Mouse (Mus musculus): ENCODE measurements around the gene Galnt2.

Galnt2 gene

DNA sequence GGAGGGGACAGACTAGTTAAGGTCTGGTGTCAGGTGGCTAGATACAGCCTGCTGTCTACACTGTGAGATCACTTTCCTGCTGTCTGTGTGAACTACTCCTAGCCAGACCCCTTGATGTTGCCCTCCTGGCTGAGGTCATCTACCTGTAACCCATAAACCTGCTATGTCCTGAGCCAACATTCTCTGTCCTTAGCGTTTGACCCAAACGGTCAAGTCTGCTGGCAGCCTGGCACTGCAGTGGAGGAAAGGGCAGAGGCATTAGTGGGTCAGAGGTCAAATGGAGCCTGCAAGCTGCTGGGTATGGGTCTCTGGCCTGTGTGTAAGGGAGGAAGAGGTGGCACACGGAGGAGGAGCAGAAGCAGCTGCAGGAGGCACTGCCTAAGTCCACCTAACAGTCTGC lies 41.6 kb downstream of the Galnt2 start:
- no peak for DNase-seq (ENCODE audit: low read depth)

GRCm38 (mm10) chr8:124273606-124274218 lies 42.5 kb downstream of the Galnt2 start:
- no peak for DNase-seq (ENCODE audit: low read depth)

DNA sequence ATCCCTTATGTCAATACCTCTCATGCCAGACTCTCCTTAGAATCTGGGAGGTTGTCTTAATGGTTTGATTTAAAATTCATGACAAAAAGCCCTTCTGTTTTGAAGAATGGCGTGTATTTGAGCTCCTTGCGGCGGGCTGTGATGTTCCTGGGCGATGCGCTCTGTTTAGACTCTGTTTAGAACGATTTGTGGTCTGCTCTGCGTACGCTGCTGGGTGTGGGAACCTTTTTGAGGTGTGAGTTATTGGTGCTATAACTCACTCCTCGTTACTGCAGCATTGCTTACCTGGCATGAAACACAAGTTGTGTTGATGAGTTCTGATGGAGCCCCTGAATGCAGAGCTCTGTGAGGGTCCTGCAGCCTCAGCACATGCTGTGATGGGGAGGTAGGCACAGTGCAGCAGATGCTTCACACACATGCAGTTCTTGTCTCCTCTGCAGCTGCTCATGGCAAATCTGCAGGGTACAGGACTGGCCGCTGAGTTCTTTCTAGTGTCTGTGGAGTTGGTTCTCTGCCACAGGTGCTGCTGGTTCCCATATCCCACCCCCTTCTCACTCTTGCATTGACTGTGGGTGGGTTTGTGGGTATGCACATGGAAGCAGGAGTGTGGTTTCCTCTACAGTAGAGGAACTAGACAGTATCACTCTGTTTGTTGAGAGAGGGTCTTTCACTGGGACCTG lies 43.4 kb downstream of the Galnt2 start:
- DNase-seq (ENCODE audit: low read depth), result no peak

DNA sequence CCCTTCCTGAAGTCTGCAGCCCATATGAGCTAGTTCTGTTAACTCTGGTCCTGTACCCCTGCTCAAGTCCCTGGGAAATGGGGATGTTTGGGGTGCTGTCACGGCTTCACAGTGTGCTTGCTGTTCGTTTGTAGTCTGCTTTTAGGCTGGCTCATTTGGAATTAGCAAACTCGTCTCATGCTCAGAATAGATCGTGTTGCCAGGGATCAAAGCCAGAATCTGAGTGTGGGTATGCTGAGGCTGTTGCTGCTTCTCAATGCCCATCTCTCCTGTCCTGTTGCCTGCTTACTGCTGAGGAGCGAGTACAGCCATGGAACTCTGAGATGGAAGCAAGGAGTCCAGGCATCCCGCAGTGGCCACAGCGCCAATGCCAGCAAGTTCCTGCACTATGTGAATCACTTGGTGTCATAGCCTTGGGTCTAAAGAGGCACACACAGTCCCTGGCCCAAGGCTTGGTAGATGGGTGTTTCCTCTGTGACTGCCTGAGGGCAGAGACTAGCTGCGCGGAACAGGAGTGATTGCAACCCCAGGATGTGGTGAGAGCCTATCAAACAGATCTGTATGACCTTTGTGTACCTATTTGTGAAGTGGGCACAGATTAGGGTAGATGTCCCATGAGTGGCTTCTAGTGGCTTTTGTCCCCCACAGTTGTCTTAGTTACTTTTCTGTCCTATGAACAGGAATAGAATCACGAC lies 44.3 kb downstream of the Galnt2 start:
- no peak for DNase-seq (ENCODE audit: low read depth)

- peak; percentile 90 for DNase-seq (ENCODE audit: low read depth)
Observed at GRCm38 (mm10) chr8:124277951-124278910, 47.0 kb downstream of the Galnt2 start.

DNA sequence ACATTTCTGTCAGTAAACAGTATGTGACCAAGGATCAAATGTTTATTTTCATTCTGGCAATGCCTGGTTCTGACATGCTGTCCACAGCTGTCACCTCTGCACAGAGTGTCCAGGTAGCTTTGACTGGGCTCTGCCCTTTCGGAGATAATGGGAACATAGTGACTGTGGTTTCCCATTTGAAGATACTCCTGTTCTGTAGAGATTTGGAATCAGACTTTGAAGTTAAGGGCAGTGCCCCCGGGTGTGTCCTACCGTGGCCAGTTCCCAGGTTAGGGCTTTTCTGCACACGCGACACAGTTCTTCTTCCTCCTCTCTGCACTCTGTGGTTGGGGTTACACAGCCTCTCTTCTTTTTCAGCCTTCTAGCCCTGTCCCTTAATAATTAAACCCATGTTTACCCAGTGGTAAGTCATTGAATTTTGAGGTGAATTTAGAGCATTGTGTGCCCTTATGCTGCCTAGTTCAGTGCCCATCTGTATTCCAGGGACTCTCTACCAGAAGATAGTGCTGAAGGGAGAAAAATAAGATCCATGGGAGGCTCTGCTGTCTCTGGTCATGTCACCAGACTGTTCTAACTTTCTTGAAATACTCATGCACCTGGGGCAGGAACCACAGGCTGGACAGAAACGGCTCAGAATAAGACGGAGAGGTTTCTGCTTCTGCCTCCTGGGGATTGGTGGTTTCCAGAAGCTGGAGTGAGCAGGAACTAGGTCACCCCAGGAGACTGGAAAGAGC lies 47.9 kb downstream of the Galnt2 start:
- DNase-seq (ENCODE audit: low read depth), result no peak

GRCm38 (mm10) chr8:124279690-124279985 lies 48.4 kb downstream of the Galnt2 start:
- no peak for DNase-seq (ENCODE audit: low read depth)

GRCm38 (mm10) chr8:124281700-124282541 lies 50.7 kb downstream of the Galnt2 start:
- no peak for DNase-seq (ENCODE audit: low read depth)

- DNase-seq (ENCODE audit: low read depth), result peak; percentile 61
Observed at GRCm38 (mm10) chr8:124282878-124283630, 51.9 kb downstream of the Galnt2 start.

DNA sequence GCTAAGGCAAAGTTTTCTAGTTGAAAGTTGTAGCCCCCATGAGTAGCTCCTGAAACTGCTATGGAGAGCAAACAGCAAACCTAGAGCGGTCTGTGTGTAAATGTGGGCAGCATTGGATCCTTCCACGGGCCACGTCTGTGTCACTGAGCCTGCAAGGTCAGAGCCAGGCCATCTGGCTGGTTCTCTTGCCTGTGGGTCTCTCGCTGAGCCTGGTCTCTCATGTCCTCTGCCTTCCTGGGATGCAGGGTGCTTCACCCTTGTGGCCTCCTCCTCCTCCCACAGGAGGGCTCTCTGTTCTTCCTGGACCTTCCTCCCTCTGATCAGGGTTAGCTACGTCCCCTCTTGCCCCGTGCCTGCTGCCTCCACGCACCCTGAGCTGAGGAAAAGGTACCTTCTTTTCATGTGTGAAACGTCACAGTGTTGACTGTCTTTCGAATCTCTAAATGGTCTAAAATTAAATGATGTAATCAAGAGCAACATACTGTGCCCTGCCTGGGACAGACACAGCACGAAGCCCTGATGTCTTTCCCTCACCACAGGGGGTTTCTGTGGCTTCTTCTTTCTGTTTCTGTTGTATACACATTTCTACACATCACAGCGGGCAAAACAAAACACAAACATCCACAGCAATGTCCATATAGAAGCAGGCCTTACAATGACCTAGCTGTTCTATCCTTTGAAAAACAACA lies 52.6 kb downstream of the Galnt2 start:
- no peak for DNase-seq (ENCODE audit: low read depth)

DNA sequence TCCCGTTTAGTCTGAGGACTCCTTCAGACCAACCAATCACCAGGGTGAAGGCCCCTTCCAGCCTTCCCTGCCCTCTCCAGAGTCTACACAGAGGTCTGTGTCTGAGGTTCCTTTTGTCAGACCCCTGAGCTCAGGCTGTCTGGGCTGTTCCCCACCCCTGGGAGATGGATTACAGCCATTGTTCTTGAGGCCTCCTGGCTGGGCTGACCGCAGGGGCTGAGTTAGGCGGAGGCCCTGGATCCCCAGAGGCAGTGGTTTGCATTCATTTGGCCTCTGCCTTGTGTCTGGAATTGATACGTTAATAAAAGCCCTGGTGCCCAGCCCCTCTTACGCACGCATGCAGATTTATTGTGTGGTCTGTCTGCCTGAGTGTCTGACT lies 53.1 kb downstream of the Galnt2 start:
- DNase-seq (ENCODE audit: low read depth), result peak; percentile 85

DNA sequence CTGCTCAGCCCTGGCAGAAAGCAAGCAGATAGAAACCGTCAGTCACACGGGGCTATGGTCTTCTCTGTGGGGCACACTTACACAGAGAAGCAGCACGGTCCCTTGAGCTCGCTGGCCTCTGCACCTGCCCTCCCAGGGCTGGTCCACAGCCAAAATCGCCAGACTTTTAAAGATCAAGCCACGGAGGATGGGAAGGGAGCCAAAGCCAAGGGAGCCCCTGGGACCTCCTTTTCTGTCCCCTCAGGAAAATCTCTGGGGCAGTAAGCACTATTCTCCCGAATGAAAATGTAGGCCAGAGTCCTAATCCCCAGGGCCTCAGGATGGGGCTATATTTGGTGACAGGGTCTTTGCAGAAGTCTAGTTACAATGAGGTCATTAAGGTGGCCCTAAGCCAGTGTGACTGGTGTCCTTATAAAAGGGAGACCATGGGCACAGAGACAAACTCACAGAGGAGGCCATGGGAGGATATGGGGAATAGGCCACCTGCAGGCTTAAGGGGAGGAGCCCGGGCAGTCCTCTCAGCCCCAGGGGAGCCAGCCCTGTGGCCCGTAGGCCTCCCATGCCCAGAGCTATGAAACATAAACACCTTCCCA lies 53.9 kb downstream of the Galnt2 start:
- peak; percentile 41 for DNase-seq (ENCODE audit: low read depth)

- DNase-seq (ENCODE audit: low read depth), result no peak
Observed at GRCm38 (mm10) chr8:124286461-124287124, 55.4 kb downstream of the Galnt2 start.

DNA sequence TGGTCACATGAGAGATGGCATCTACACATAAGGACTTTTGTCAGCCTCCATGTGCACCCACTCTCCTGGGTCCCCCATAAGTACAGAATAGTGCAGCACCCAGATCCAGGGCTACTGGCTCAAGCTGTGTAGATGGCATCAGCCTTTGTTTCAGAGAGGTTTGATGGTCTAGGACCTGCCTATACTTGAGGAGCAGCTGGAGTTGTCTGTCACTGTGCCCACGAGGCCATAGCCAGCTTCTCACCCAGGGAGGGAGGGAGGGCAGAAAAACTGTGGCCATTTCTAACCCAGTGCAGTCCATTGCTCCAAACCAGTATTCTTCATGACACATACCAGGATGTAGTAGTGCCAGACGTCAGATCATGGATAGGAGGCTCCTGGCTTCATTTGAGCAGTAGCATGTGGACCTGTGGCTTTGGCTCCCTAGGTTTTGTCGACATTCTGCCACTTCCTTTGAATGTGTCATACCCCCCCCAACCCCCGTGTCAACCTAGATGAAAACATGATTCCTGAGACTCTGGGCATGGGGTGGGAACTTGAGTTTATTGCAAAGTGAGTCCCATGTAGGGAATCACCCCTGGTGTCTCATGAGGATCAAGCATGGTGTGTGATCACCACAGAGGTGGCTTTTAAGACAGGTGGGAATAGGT lies 57.1 kb downstream of the Galnt2 start:
- no peak for DNase-seq (ENCODE audit: low read depth)

DNA sequence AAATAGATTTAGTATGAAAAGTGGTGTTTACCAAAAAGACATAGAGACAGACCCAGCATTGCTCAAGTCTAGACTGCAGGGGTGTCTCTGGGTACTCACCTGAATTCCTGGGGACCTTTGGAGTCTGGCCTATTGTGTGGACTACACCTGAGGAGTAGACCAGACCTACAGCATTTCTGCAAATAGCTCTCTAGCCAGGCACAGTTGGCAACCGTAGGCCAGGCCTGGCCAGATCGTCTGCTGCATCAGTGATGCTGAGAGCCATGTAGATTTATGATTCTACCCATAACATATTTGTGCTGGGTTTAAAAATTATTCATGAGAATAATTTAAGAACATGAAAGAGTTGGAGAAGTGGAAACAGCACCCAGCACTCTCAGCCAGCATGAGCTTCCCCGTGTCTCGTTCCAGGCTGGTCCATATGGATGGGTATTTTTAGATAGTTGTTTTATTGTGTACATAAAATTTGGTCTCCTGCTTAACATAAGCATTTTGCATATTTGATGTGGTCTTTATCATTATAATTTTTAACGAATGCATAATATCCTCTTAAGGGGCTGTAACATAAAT lies 58.4 kb downstream of the Galnt2 start:
- DNase-seq (ENCODE audit: low read depth), result no peak

DNA sequence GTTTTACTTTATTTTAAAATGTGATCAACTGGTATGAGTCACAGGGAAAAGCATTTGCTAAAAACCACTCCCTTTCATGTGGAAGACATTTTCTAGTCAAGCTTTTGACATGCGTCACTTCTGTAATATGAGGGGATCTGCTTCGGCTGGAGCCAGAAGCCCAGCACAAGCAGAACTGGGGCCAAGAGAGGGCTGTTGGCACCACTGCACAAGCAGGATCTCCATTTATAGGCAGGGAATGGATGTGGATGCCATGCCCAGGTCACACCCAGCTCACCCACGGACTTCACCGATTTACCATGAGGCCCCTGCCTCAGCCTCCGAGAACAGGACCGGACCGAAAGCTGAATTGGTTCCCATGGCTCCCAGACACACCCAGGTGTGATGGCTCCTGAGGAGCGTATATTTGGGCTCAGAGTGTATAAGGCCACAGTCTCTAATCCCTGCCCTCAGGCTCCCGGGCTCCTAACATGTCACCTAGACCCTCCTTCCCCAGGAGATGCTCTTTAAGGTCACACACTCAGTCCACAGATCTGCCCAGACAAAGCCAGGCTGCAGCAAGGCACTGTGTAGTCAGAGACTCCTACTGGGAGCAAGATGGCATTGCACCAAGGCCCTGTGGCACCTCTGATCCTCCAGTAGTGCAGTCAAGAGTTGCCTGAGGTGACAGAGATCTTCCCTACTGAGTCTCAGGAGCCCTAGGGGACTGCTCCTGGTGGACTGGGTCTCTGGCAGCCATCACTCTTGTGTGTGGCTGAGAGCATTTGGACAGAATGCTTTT lies 59.9 kb downstream of the Galnt2 start:
- peak; percentile 88 for DNase-seq (ENCODE audit: low read depth)

DNA sequence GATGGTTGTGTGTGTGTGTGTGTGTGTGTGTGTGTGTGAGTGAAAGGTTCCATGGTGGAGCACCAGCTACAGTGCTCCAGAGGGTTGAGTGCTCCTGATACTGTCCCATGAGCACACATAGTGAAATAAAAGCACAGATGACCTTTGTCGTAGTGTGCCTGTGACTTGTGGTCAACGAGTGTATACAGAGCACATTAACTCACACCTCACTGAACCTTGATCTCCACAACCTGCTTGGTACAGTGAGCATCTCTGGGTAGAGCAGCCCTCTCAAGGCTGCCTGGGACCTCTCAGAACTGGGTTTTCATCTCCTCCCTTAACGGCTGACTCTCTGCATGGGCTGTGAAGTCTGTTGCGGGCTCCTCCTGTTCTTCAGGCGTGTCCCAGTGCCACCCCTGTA lies 60.5 kb downstream of the Galnt2 start:
- DNase-seq (ENCODE audit: low read depth), result no peak

All from NIH3T3 (cell line).